In the genomic region with DNA sequence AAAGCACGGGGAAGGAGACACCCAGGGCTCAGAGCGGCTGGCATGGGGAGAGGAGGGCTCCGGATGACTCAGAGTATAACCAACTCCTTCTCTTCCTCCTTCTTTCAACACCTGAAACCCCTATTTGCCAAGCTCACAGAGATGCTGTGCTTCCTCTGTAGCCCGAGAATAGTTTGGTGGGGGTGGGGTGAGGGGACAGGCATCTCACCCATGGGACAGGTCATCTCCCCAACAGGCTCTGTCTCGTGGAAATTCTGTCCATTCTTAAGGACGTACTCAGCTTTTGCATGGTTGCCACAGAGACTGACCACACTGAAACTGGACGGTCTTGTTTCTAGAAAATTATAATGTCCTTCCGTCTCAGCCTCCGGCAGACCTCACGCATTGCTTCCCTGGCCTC, we compare ENCODE assay signal across 32 mouse cellular contexts.
"Had no signal": no experiment of that assay in that cellular context is flagged by ENCODE, and none has a peak within 500 bp of the region (broad histone marks: within the 10 kb centered on the region; RNA-seq: fewer than 3 reads in every experiment).

No protein-coding gene starts in this region.

- H3K36me3 ChIP-seq: limb, embryonic 10.5 days; limb, embryonic 12.5 days; limb, embryonic 15.5 days; liver, embryonic 12.5 days; liver, embryonic 13.5 days; liver, embryonic 15.5 days; lung, embryonic 15.5 days; midbrain, embryonic 10.5 days; midbrain, embryonic 12.5 days; midbrain, embryonic 13.5 days; midbrain, embryonic 15.5 days; neural tube, embryonic 12.5 days had no signal

- H3K27ac ChIP-seq: limb, embryonic 10.5 days; limb, embryonic 12.5 days; limb, embryonic 13.5 days; limb, embryonic 15.5 days; liver, embryonic 12.5 days; liver, embryonic 13.5 days; liver, embryonic 14.5 days; liver, embryonic 15.5 days; lung, embryonic 15.5 days; macrophage; midbrain, embryonic 10.5 days; midbrain, embryonic 12.5 days; midbrain, embryonic 13.5 days; midbrain, embryonic 15.5 days; neural tube, embryonic 12.5 days had no signal

- ATAC-seq: liver, embryonic 12.5 days; liver, postnatal 0 days; lung, postnatal 0 days; midbrain, embryonic 13.5 days; midbrain, embryonic 15.5 days; midbrain, embryonic 16.5 days had no signal

- DNase-seq: left cerebral cortex, postnatal 4 days; liver; liver, embryonic 13.5 days; liver, postnatal 0 days; lung, adult 18-20 months; lung, adult 2 months; lung, embryonic 14.5 days; lung, postnatal 10 days; lung, postnatal 14 days; lung, postnatal 36 days; lung, postnatal 4 days; midbrain, embryonic 14.5 days had no signal

- H3K27me3 ChIP-seq: limb, embryonic 13.5 days; limb, embryonic 15.5 days; liver, embryonic 12.5 days; liver, embryonic 13.5 days; liver, embryonic 15.5 days; lung, embryonic 15.5 days; megakaryocyte, embryonic 14.5 days; midbrain, embryonic 12.5 days; midbrain, embryonic 13.5 days; midbrain, embryonic 15.5 days; neural tube, embryonic 12.5 days had no signal

- H3K4me3 ChIP-seq: limb, embryonic 10.5 days; limb, embryonic 12.5 days; limb, embryonic 13.5 days; limb, embryonic 15.5 days; liver, embryonic 12.5 days; liver, embryonic 13.5 days; liver, embryonic 15.5 days; lung, embryonic 15.5 days; megakaryocyte, embryonic 14.5 days; midbrain, embryonic 10.5 days; midbrain, embryonic 12.5 days; midbrain, embryonic 13.5 days; midbrain, embryonic 15.5 days; myocyte; neural tube, embryonic 12.5 days had no signal

- H3K4me2 ChIP-seq: limb, embryonic 12.5 days; limb, embryonic 13.5 days; limb, embryonic 15.5 days; liver, embryonic 11.5 days; liver, embryonic 12.5 days; liver, embryonic 13.5 days; liver, embryonic 15.5 days; lung, embryonic 14.5 days; lung, embryonic 15.5 days; midbrain, embryonic 11.5 days; midbrain, embryonic 12.5 days; midbrain, embryonic 13.5 days; midbrain, embryonic 15.5 days; neural tube, embryonic 12.5 days had no signal

- H3K9me3 ChIP-seq: limb, embryonic 10.5 days; limb, embryonic 12.5 days; limb, embryonic 13.5 days; limb, embryonic 15.5 days; liver, embryonic 12.5 days; liver, embryonic 13.5 days; liver, embryonic 15.5 days; lung, embryonic 15.5 days; megakaryocyte, embryonic 14.5 days; midbrain, embryonic 10.5 days; midbrain, embryonic 12.5 days; midbrain, embryonic 13.5 days; midbrain, embryonic 15.5 days; neural tube, embryonic 12.5 days had no signal

- H3K9ac ChIP-seq: limb, embryonic 12.5 days; limb, embryonic 13.5 days; limb, embryonic 15.5 days; liver, embryonic 12.5 days; liver, embryonic 13.5 days; liver, embryonic 14.5 days; liver, embryonic 15.5 days; liver, postnatal 0 days; lung, embryonic 14.5 days; lung, embryonic 15.5 days; midbrain, embryonic 12.5 days; midbrain, embryonic 13.5 days; midbrain, embryonic 15.5 days; neural tube, embryonic 12.5 days had no signal
